33 mouse cellular contexts compared by ENCODE assay signal in genomic region chr1:28453469-28453868, GRCm38 (mm10).
A peak's percentile ranks its signal among the peaks of the same experiment; 100 is the strongest.
DNase-seq lines count a peak whose midpoint lies in the region; ATAC-seq and TF ChIP-seq lines count a peak whose summit lies in the region.
"Had no signal": no experiment of that assay in that cellular context is flagged by ENCODE, and none has a peak within 500 bp of the region (broad histone marks: within the 10 kb centered on the region; RNA-seq: fewer than 3 reads in every experiment).

No protein-coding gene starts in this region.

- H3K4me2 ChIP-seq in hindbrain, postnatal 0 days (ENCODE audit: low read depth, low read length) = no peak overlapping the region
- H3K4me2 ChIP-seq in hindbrain, embryonic 13.5 days = no peak overlapping the region
- H3K4me2 ChIP-seq in midbrain, postnatal 0 days (ENCODE audit: low read depth, low read length, poor library complexity, severe bottlenecking) = no peak overlapping the region
- H3K4me2 ChIP-seq in midbrain, embryonic 15.5 days = no peak overlapping the region
- H3K4me2 ChIP-seq: embryonic facial prominence, embryonic 15.5 days; forebrain, embryonic 12.5 days; heart, embryonic 11.5 days; hindbrain, embryonic 14.5 days; limb, embryonic 12.5 days; liver, embryonic 11.5 days; midbrain, embryonic 12.5 days had no signal

- peak; percentile 23 for DNase-seq in hindbrain, postnatal 0 days (ENCODE audit: low spot score)
- peak; percentile 26 for DNase-seq in midbrain, postnatal 0 days (ENCODE audit: low spot score)
- DNase-seq in NIH3T3 (ENCODE audit: low read depth) = peak; percentile 2
- DNase-seq in brain, embryonic 14.5 days (ENCODE audit: low read depth) = peak; percentile 11
- no peak for DNase-seq in ovary, postnatal 14 days (ENCODE audit: low spot score)
- DNase-seq: adrenal gland, adult 8-10 months; B cell, adult 2 months; cerebellum, adult 11 months; cerebellum, adult 9-11 months; forebrain, postnatal 0 days; gastrocnemius, adult 2 months; gastrocnemius, postnatal 36 days; heart, adult 18-20 months; heart, postnatal 36 days; kidney, adult 11 months; kidney, postnatal 14 days; lung, postnatal 36 days; retina, postnatal 1 day; spleen, adult 18-20 months; thymus, adult 18-20 months; thymus, postnatal 4 days had no signal

- no peak for TF ChIP-seq CTCF in hindbrain, postnatal 0 days (IDR thresholded peaks at IDR 0.05; ENCODE audit: low read depth)
- no peak for TF ChIP-seq CTCF in midbrain, postnatal 0 days (IDR thresholded peaks at IDR 0.05)
- TF ChIP-seq CTCF in brain, embryonic 14.5 days (IDR thresholded peaks at IDR 0.05; ENCODE audit: borderline replicate concordance, extremely low read depth, insufficient read depth, insufficient read length) = no peak

- no peak for TF ChIP-seq POLR2A in brain, embryonic 14.5 days (IDR thresholded peaks at IDR 0.05; ENCODE audit: borderline replicate concordance, extremely low read depth, insufficient read depth, insufficient read length, poor library complexity, severe bottlenecking)

- 65% methylated on average over 4 of the region's 4 CpGs for WGBS in hindbrain, postnatal 0 days
- 80% methylated on average over 4 of the region's 4 CpGs for WGBS in hindbrain, embryonic 13.5 days
- WGBS in midbrain, postnatal 0 days = 81% methylated on average over 4 of the region's 4 CpGs
- 87% methylated on average over 4 of the region's 4 CpGs for WGBS in midbrain, embryonic 15.5 days

- H3K9me3 ChIP-seq in hindbrain, postnatal 0 days (ENCODE audit: low read length) = no peaks in the 10 kb centered on the region
- H3K9me3 ChIP-seq in hindbrain, embryonic 13.5 days = no peaks in the 10 kb centered on the region
- H3K9me3 ChIP-seq in midbrain, postnatal 0 days (ENCODE audit: low read length) = no peaks in the 10 kb centered on the region
- H3K9me3 ChIP-seq in midbrain, embryonic 15.5 days = no peaks in the 10 kb centered on the region
- H3K9me3 ChIP-seq: embryonic facial prominence, embryonic 15.5 days; forebrain, embryonic 12.5 days; limb, embryonic 12.5 days; megakaryocyte, embryonic 14.5 days; midbrain, embryonic 12.5 days had no signal

- no peak for ATAC-seq in hindbrain, postnatal 0 days
- ATAC-seq in hindbrain, embryonic 13.5 days (ENCODE audit: low FRiP score) = no peak
- ATAC-seq in midbrain, postnatal 0 days (ENCODE audit: low FRiP score) = no peak
- no peak for ATAC-seq in midbrain, embryonic 15.5 days (replicated peaks)
- ATAC-seq: forebrain, postnatal 0 days; inflammation-experienced regulatory T-cells, adult 6 months had no signal

- no peaks in the 10 kb centered on the region for H3K4me1 ChIP-seq in hindbrain, postnatal 0 days (ENCODE audit: insufficient read depth, low read length)
- no peaks in the 10 kb centered on the region for H3K4me1 ChIP-seq in hindbrain, embryonic 13.5 days (replicated peaks)
- no peaks in the 10 kb centered on the region for H3K4me1 ChIP-seq in midbrain, postnatal 0 days (ENCODE audit: insufficient read depth, low read length)
- H3K4me1 ChIP-seq in midbrain, embryonic 15.5 days = no peaks in the 10 kb centered on the region
- H3K4me1 ChIP-seq: embryonic facial prominence, embryonic 15.5 days; forebrain, embryonic 12.5 days; limb, embryonic 12.5 days; megakaryocyte, embryonic 14.5 days; midbrain, embryonic 12.5 days had no signal

- no peak overlapping the region for H3K4me3 ChIP-seq in hindbrain, postnatal 0 days (ENCODE audit: low read length)
- no peak overlapping the region for H3K4me3 ChIP-seq in hindbrain, embryonic 13.5 days
- no peak overlapping the region for H3K4me3 ChIP-seq in midbrain, postnatal 0 days (ENCODE audit: low read depth, low read length)
- H3K4me3 ChIP-seq in midbrain, embryonic 15.5 days = no peak overlapping the region
- H3K4me3 ChIP-seq: embryonic facial prominence, embryonic 15.5 days; forebrain, embryonic 12.5 days; gastrocnemius, adult 2 months; left cerebral cortex, adult 2 months; limb, embryonic 12.5 days; megakaryocyte, embryonic 14.5 days; midbrain, embryonic 12.5 days had no signal

- no peaks in the 10 kb centered on the region for H3K27me3 ChIP-seq in hindbrain, postnatal 0 days (ENCODE audit: insufficient read depth, low read length)
- no peaks in the 10 kb centered on the region for H3K27me3 ChIP-seq in hindbrain, embryonic 13.5 days
- no peaks in the 10 kb centered on the region for H3K27me3 ChIP-seq in midbrain, postnatal 0 days (ENCODE audit: insufficient read depth, low read length)
- H3K27me3 ChIP-seq in midbrain, embryonic 15.5 days (replicated peaks) = no peaks in the 10 kb centered on the region
- H3K27me3 ChIP-seq: embryonic facial prominence, embryonic 15.5 days; forebrain, embryonic 12.5 days; limb, embryonic 12.5 days; megakaryocyte, embryonic 14.5 days; midbrain, embryonic 12.5 days had no signal

- H3K9ac ChIP-seq in hindbrain, postnatal 0 days (replicated peaks; ENCODE audit: low read length) = no peak overlapping the region
- no peak overlapping the region for H3K9ac ChIP-seq in hindbrain, embryonic 13.5 days
- no peak overlapping the region for H3K9ac ChIP-seq in midbrain, postnatal 0 days (replicated peaks; ENCODE audit: low read length, poor library complexity, severe bottlenecking)
- no peak overlapping the region for H3K9ac ChIP-seq in midbrain, embryonic 15.5 days
- H3K9ac ChIP-seq: embryonic facial prominence, embryonic 15.5 days; forebrain, embryonic 12.5 days; forebrain, postnatal 0 days; hindbrain, embryonic 14.5 days; limb, embryonic 12.5 days; midbrain, embryonic 12.5 days had no signal

- no peaks in the 10 kb centered on the region for H3K36me3 ChIP-seq in hindbrain, postnatal 0 days (ENCODE audit: insufficient read depth, low read length)
- H3K36me3 ChIP-seq in hindbrain, embryonic 13.5 days = no peaks in the 10 kb centered on the region
- no peaks in the 10 kb centered on the region for H3K36me3 ChIP-seq in midbrain, postnatal 0 days (ENCODE audit: insufficient read depth, low read length)
- no peaks in the 10 kb centered on the region for H3K36me3 ChIP-seq in midbrain, embryonic 15.5 days (replicated peaks)
- H3K36me3 ChIP-seq: embryonic facial prominence, embryonic 15.5 days; forebrain, embryonic 12.5 days; limb, embryonic 12.5 days; midbrain, embryonic 12.5 days had no signal

- H3K27ac ChIP-seq in hindbrain, postnatal 0 days = no peak overlapping the region
- H3K27ac ChIP-seq in hindbrain, embryonic 13.5 days = no peak overlapping the region
- H3K27ac ChIP-seq in midbrain, postnatal 0 days (ENCODE audit: low read depth, low read length) = no peak overlapping the region
- H3K27ac ChIP-seq in midbrain, embryonic 15.5 days = no peak overlapping the region
- H3K27ac ChIP-seq: embryonic facial prominence, embryonic 15.5 days; forebrain, embryonic 12.5 days; gastrocnemius, adult 2 months; hindbrain, embryonic 14.5 days; left cerebral cortex, adult 2 months; limb, embryonic 12.5 days; midbrain, embryonic 12.5 days had no signal
